Mouse (Mus musculus) neural tube, embryonic 15.5 days (tissue): ENCODE data around the gene Msl2. TPM values are rescaled to one million over a fixed set of nuclear protein-coding genes. Genes with fewer than 3 reads are reported as not detected.

Source experiments
- ATAC-seq: fragments of 200-750 bp; cut with Nextera tagmentation; 2 replicates; pipeline ENCODE4 v1.8.0; 2017; ENCODE audit warnings: mild to moderate bottlenecking, moderate TSS enrichment, moderate library complexity; ENCODE audit not compliant: low FRiP score
- H3K27ac ChIP-seq: fragments of 300-500 bp; sonication (generic); replicated peaks from 2 replicates; pipeline ENCODE4 v1.5.1; 2015; ENCODE audit warnings: mild to moderate bottlenecking, inconsistent platforms
- H3K27me3 ChIP-seq: fragments of 300-500 bp; sonication (generic); replicated peaks from 2 replicates; pipeline ENCODE4 v1.6.1; 2015; ENCODE audit warnings: inconsistent platforms
- H3K36me3 ChIP-seq: fragments of 300-500 bp; sonication (generic); 2 replicates; pipeline ENCODE4 v1.6.1; 2015; ENCODE audit warnings: inconsistent platforms
- H3K4me1 ChIP-seq: fragments of 300-500 bp; sonication (generic); 2 replicates; pipeline ENCODE4 v1.6.1; 2015; ENCODE audit warnings: inconsistent platforms
- H3K4me2 ChIP-seq: fragments of 300-500 bp; sonication (generic); 2 replicates; pipeline ENCODE4 v1.6.1; 2015; ENCODE audit warnings: inconsistent platforms, mild to moderate bottlenecking, moderate library complexity
- H3K4me3 ChIP-seq: fragments of 300-500 bp; sonication (generic); replicated peaks from 2 replicates; pipeline ENCODE4 v1.5.1; 2015; ENCODE audit warnings: mild to moderate bottlenecking, inconsistent platforms
- H3K9ac ChIP-seq: fragments of 300-500 bp; sonication (generic); replicated peaks from 2 replicates; pipeline ENCODE4 v1.6.1; 2015; ENCODE audit warnings: mild to moderate bottlenecking, inconsistent platforms
- H3K9me3 ChIP-seq: fragments of 300-500 bp; sonication (generic); replicated peaks from 2 replicates; pipeline ENCODE4 v1.6.1; 2016; ENCODE audit warnings: inconsistent platforms
- WGBS: fragments of 180-500 bp; shearing (Covaris S2); methylation state at CpG from one replicate; pipeline ENCODE4 v1.1.7; 2015; ENCODE audit warnings: mixed read lengths; 5-methylcytosine and 5-hydroxymethylcytosine counted together
- polyA plus RNA-seq: library from polyadenylated mRNA; unstranded; fragments of >200 nt; fragmentation: Nextera tagmentation; extraction: Ambion mirVana; gene quantifications from 2 replicates; pipeline ENCODE4 v1.2.1, GENCODE M21; 2015

Msl2 gene
- polyA plus RNA-seq, 1 experiment from 2014 or later, result 3.9 TPM

DNA sequence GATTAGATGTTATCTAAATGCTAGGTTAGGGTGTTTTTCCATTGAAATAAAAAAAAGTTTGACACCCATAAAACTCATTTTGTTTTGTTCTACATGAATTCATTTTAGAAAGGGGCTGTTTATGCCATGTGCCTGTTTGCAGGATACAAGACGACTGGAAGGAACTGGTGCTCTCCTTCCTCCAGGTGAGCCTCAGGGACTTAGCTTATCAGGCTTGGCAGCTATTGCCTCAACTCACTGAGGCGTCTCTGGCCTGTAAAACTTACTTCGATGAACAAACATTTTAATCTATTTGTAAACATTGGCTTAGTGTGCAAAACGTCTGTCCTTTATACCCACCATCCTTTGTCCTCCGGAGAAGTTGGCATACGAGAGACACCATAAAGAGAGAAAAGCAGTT lies 21.2 kb upstream of the Msl2 start:
- Histone ChIP-seq H3K4me1 (no peaks in the 10 kb centered on the region), H3K27ac (no peak overlapping the region), H3K9ac (no peak overlapping the region), H3K4me2 (no peak overlapping the region), H3K36me3 (no peaks in the 10 kb centered on the region), H3K27me3 (no peaks in the 10 kb centered on the region), H3K9me3 (no peaks in the 10 kb centered on the region), H3K4me3 (no peak overlapping the region)
- WGBS, result 76% methylated on average over 6 of the region's 6 CpGs
- no peak for ATAC-seq

DNA sequence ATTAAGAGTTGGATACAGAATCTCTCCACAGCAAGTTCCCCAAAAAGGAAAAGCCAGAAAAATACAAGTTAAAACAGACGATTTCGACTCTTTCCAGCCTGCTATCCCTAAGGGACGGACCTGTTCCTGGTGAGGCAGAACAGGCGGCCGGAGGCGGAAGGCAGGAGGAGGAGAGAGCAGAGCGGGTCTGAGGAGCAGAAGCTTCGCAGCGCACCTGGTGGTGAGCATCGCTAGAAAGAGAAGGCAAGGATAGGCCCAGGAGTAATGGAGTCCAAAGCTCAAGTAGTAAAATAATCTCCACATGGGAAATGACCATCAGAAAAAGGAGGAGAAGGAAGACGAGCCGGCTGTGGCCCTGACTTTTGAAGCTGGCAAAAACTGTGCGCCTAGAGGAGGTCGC lies 20.6 kb upstream of the Msl2 start:
- H3K9ac ChIP-seq, result no peak overlapping the region
- no peak overlapping the region for H3K27ac ChIP-seq
- 75% methylated on average over 14 of the region's 14 CpGs for WGBS
- no peaks in the 10 kb centered on the region for H3K9me3 ChIP-seq
- no peak overlapping the region for H3K4me3 ChIP-seq
- ATAC-seq, result no peak
- H3K36me3 ChIP-seq, result no peaks in the 10 kb centered on the region
- H3K27me3 ChIP-seq, result no peaks in the 10 kb centered on the region
- no peak overlapping the region for H3K4me2 ChIP-seq
- H3K4me1 ChIP-seq, result no peaks in the 10 kb centered on the region

DNA sequence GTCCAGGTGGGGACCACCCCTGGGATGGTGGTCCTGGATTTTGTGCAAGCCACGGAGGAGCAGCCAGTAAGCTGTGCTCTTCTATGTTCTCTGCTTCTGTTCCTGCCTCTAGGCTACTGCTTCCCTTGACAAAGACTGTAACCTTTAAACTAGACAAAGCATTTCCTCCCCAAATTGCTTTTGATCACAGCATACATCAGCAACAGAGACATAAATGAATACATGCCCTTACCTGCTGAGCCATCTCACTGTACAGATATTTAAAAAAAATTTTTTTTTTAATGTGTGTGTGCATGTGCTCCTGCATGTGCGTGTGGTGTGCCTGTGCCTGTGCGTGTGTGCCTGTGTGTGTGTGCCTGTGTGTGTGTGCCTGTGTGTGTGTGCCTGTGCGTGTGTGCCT lies 16.7 kb upstream of the Msl2 start:
- H3K4me3 ChIP-seq, result no peak overlapping the region
- H3K4me2 ChIP-seq, result no peak overlapping the region
- H3K36me3 ChIP-seq, result no peaks in the 10 kb centered on the region
- H3K27ac ChIP-seq, result no peak overlapping the region
- 98% methylated on average over 4 of the region's 4 CpGs for WGBS
- H3K9me3 ChIP-seq, result no peaks in the 10 kb centered on the region
- no peak for ATAC-seq
- no peaks in the 10 kb centered on the region for H3K27me3 ChIP-seq
- no peak overlapping the region for H3K9ac ChIP-seq
- no peaks in the 10 kb centered on the region for H3K4me1 ChIP-seq

DNA sequence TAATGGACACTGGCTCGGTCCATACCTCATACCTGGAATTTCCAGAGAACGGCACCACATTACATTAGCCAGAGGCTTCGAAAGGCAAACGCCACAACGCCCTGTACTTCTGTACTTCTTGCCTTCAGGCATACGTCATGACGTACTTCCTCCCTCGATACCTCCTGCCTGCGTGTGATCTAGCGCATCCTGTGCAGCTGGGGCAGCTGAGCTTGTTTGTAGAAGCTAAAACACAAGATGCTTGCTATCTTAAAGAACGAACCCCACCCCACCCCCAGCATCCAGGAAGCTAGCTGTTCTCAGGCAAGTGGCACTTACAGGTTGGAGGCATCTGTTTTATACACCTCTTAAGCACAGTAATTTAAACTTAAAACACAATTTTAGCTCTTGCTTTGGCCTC lies 12.9 kb upstream of the Msl2 start:
- WGBS, result 75% methylated on average over 11 of the region's 11 CpGs

DNA sequence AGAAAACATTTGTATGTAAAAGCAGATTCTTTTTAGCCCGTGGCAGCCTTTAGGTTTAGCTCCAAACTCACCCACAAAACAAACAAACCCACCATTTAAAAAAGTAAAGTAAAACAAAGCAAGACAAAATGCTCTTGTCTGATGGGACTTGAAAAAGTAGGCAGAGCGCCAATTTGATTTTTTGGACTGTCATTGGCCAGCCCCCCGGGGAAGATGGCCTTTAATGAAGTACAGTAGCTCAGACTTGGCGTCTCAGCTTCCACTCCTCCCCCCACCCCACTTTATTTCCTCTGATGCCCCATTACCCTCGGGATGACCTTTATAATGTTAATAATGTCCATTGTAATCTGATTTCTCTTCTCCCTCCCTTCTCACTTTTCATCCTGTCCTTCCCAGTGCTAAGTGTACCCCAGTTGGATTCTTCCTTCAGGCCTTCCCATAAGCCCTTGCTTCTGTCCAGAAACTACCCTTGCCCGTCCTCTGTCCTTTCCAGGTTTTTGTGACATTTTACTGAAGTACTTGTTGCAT lies 11.6 kb upstream of the Msl2 start:
- Histone ChIP-seq H3K9ac (no peak overlapping the region), H3K36me3 (no peaks in the 10 kb centered on the region), H3K9me3 (no peaks in the 10 kb centered on the region), H3K27me3 (no peaks in the 10 kb centered on the region), H3K4me3 (no peak overlapping the region), H3K4me1 (0 out of 2 replicates have a peak, but pooled peaks cover 2% of the 10 kb centered on the region), H3K4me2 (no peak overlapping the region), H3K27ac (no peak overlapping the region)
- ATAC-seq, result no peak
- WGBS, result 53% methylated on average over 6 of the region's 6 CpGs

More for the DNA sequence above, 12.9 kb upstream of the Msl2 start:
- Histone ChIP-seq H3K27ac (no peak overlapping the region), H3K27me3 (no peaks in the 10 kb centered on the region), H3K9ac (no peak overlapping the region), H3K4me2 (no peak overlapping the region), H3K36me3 (no peaks in the 10 kb centered on the region), H3K9me3 (no peaks in the 10 kb centered on the region), H3K4me1 (0 out of 2 replicates have a peak, but pooled peaks cover 2% of the 10 kb centered on the region), H3K4me3 (no peak overlapping the region)
- ATAC-seq, result no peak

DNA sequence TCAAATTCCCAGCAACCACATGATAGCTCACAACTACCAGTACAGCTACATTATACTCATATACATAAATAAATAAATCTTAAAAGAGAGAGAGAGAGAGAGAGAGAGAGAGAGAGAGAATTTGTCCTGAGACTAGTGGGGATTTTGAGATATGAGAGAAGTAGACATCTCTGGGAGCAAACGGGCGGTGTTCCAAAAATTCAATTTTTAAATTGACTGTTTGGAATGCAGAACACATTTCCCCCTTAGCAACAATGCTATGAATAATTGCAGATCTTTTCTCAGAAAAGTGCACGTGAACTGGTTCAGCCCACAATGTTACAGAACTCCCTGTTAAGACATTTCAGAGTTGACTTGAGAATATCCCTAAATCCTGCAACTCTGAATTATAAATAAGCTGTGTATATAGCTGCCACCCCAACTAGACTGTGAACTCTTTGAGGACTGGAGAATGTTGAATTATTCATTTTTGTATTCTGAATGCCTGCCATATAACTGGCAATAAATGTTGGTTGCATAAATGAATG lies 8.8 kb upstream of the Msl2 start:
- H3K4me3 ChIP-seq, result no peak overlapping the region
- no peak for ATAC-seq
- whole genome bisulfite sequencing, result 70% methylated on average over 3 of the region's 3 CpGs
- H3K4me2 ChIP-seq, result no peak overlapping the region
- H3K36me3 ChIP-seq, result no peaks in the 10 kb centered on the region
- no peak overlapping the region for H3K9ac ChIP-seq
- H3K4me1 ChIP-seq, result 0 out of 2 replicates have a peak, but pooled peaks cover 2% of the 10 kb centered on the region
- no peaks in the 10 kb centered on the region for H3K9me3 ChIP-seq
- no peak overlapping the region for H3K27ac ChIP-seq
- H3K27me3 ChIP-seq, result no peaks in the 10 kb centered on the region

DNA sequence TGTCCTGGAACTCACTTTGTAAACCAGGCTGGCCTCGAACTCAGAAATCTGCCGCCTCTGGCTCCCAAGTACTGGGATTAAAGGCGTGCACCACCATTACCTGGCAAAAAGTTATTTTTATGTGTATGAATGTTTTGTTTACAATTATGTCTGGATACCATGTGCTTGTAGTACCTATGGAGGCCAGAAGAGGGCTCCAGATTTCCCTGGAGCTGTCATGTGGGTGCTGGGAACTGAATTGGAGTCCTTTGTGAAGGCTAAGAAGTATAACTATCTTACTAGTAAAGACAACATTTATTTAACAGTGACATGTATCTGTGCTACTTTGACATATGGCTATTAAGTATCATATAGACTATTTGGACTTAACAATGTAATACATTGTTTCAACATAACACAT lies 4.1 kb upstream of the Msl2 start:
- no peak for ATAC-seq
- Histone ChIP-seq H3K27me3 (no peaks in the 10 kb centered on the region), H3K4me1 (peaks cover 7% of the 10 kb centered on the region), H3K4me3 (no peak overlapping the region), H3K9me3 (no peaks in the 10 kb centered on the region), H3K4me2 (no peak overlapping the region), H3K27ac (no peak overlapping the region), H3K36me3 (no peaks in the 10 kb centered on the region), H3K9ac (no peak overlapping the region)
- WGBS, result 96% methylated on average over 3 of the region's 3 CpGs

DNA sequence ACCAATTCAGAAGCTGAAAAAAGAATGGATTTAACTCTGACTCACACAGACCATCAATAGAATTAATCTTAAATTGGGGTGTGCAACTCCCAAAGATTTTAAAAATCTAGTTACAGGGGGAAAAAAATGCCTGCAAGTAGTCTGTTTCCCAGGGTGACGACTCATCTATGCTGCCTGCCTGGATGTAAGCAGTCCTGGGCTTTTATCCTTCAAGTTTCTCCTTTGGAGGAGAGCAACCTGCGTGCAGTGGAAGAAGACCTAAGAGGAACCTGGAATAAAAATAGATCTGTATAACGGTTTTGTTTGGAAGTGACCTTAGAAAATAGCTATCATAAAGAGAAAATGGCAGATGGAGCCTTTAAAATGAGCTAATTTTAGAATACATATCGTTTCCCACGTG lies 1.4 kb upstream of the Msl2 start:
- no peak overlapping the region for H3K27ac ChIP-seq
- no peak overlapping the region for H3K4me3 ChIP-seq
- no peak overlapping the region; the same call in 1 of the 2 replicates for H3K9ac ChIP-seq
- peaks cover 13% of the 10 kb centered on the region for H3K4me1 ChIP-seq
- peak overlapping the region; percentile 72; the same call in 1 of the 2 replicates for H3K4me2 ChIP-seq
- WGBS, result 48% methylated on average over 5 of the region's 5 CpGs
- no peaks in the 10 kb centered on the region for H3K36me3 ChIP-seq
- H3K27me3 ChIP-seq, result no peaks in the 10 kb centered on the region
- no peak for ATAC-seq
- no peaks in the 10 kb centered on the region for H3K9me3 ChIP-seq

DNA sequence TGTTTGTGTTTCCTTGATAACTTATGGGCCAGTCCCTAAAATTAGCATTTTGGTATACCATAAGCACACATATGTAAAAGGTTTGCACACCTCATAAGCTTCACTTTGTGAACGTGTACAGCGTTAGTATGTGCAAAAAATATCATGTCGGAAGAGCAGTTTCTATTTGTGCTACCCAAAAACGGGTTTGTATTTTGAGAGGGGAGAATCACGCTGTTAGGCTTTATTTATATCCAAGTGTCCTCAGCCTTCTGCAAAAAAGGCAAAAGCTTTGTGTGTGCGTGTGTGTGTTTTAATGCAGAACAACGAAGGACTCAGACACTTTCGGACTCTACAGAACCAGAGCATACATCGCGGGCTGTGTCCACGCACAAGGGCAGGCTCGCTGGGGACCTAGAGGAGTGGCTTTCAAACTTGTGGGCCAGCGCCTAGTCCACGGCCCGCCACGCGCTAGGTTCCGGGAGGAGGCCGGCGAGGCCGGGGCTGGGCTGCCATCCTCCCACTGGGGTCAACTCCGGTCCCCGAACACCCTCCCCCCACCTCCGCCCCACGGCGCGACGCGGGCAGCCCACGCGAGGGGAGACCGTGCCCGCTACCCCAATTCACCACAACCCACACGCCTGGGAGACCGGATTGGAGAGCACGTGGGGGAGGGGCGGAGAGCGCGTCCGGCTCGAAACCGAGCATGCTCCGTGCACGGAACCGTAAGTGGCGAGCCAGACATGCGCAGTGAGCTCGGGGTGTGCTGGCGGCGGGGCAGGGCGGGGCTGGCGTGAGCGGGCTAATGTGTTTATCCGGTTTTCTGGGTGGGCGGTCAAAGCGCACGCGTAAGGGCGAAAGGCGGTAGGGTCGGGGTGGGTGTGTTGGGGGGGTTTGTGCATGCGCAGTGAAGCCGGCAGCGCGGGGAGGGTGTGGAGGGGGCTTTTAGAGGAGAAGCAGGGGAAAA lies 587 bp upstream of the Msl2 start:
- H3K4me1 ChIP-seq, result peaks cover 19% of the 10 kb centered on the region
- ATAC-seq, result peak; percentile 95
- H3K36me3 ChIP-seq, result no peaks in the 10 kb centered on the region
- peak overlapping the region; percentile 71 for H3K4me3 ChIP-seq
- peak overlapping the region; percentile 96 for H3K27ac ChIP-seq
- no peaks in the 10 kb centered on the region for H3K27me3 ChIP-seq
- H3K9ac ChIP-seq, result peak overlapping the region; percentile 80
- WGBS, result 2% methylated on average over 56 of the region's 65 CpGs
- peak overlapping the region; percentile 72 for H3K4me2 ChIP-seq
- H3K9me3 ChIP-seq, result no peaks in the 10 kb centered on the region

DNA sequence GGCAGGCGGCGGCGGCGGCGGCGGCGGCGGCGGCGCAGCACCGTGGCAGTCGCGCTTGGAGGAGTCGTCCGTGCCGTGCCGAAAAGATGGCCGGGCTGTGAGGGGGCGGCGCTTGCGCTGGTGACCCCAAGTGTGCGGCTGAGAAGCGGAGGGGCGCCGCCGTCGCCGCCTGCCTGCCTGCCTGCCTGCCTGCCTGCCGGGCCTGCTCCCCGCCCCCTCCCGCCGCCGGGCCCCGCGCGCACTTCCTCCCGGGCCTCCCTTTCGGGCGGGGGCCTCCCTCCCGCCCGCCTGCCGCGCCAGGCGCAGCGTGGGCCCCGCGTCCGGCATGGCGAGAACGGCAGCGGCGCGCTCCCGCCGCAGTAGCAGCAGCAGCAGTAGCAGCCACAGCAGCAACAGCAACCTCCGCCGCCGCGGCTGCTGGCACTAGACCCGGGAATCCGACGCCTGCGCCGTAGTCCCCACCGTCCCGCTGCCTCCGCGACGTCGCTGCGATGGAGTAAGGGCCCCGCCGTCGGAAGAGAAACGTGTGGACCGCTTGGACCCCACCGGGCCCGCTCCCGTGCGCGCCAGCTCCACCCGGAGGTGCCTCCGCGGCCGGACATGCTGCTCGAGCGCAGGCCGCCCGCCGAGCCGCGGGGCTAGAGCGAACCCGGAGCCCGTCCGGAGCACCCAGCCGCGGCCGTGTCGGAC lies 576 bp downstream of the Msl2 start:
- Histone ChIP-seq H3K4me3 (peak overlapping the region; percentile 98), H3K36me3 (no peaks in the 10 kb centered on the region), H3K4me2 (peak overlapping the region; percentile 87), H3K9ac (peak overlapping the region; percentile 100), H3K27me3 (no peaks in the 10 kb centered on the region), H3K4me1 (peaks cover 31% of the 10 kb centered on the region), H3K27ac (peak overlapping the region; percentile 100), H3K9me3 (no peaks in the 10 kb centered on the region)
- ATAC-seq, result peak; percentile 77
- under 1% methylated on average over 55 of the region's 100 CpGs for WGBS

DNA sequence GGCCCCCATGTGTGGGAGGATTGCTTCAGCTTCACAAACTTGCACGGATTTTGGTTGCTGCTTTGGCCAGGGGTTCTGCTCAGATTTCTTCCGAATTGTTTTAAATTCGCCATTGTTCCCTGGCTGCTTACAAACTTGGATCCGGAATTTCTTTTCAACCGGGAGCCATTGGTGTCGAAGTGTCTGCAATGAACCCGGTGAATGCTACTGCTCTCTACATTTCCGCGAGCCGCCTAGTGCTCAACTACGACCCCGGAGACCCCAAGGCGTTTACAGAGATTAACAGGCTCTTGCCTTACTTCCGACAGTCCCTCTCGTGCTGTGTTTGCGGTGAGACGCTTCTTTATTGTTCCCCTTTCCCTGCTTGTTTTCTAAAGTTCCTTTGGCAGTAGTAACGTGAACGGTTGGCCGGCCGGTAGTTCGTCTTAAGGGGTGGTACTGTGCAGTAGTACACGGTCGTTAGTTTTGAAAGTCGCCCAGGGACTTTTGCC lies 1.2 kb downstream of the Msl2 start:
- WGBS, result 0% methylated on average over 25 of the region's 25 CpGs
- Histone ChIP-seq H3K36me3 (no peaks in the 10 kb centered on the region), H3K27ac (peak overlapping the region; percentile 100), H3K9me3 (no peaks in the 10 kb centered on the region), H3K9ac (peak overlapping the region; percentile 100), H3K4me2 (peak overlapping the region; percentile 87), H3K4me1 (peaks cover 37% of the 10 kb centered on the region), H3K4me3 (peak overlapping the region; percentile 98), H3K27me3 (no peaks in the 10 kb centered on the region)
- no peak for ATAC-seq
